Mouse (Mus musculus) cerebellum, adult 2 months (tissue): ENCODE data around the gene Txnrd2. TPM values are rescaled to one million over a fixed set of nuclear protein-coding genes. Genes with fewer than 3 reads are reported as not detected.
A peak's percentile ranks its signal among the peaks of the same experiment; 100 is the strongest.

Source experiments
- DNase-seq, 2 experiments: peaks; one replicate each; pipeline ENCODE4 v3.0.0; 2021
- H3K27ac ChIP-seq: fragments of 200-500 bp; 2 replicates; pipeline ENCODE4 v1.5.1; 2012; ENCODE audit warnings: low read length, control low read depth, inconsistent platforms; ENCODE audit not compliant: insufficient read depth
- H3K27me3 ChIP-seq: fragments of 200-500 bp; 2 replicates; pipeline ENCODE4 v1.6.1; 2012; ENCODE audit warnings: inconsistent platforms, mild to moderate bottlenecking, low read length, moderate library complexity; ENCODE audit not compliant: control insufficient read depth, insufficient read depth
- H3K4me1 ChIP-seq: fragments of 200-500 bp; 2 replicates; pipeline ENCODE4 v1.6.1; 2011; ENCODE audit warnings: low read length; ENCODE audit not compliant: control insufficient read depth, insufficient read depth
- H3K4me3 ChIP-seq: fragments of 200-500 bp; replicated peaks from 2 replicates; pipeline ENCODE3; 2011; ENCODE audit warnings: mild to moderate bottlenecking, low read depth, low read length, control low read depth; ENCODE audit not compliant: insufficient read depth
- CTCF ChIP-seq: fragments of 200-500 bp; IDR thresholded peaks from 2 replicates; pipeline ENCODE4 v1.5.1; 2011; ENCODE audit warnings: low read depth, mild to moderate bottlenecking, control low read depth, low read length, moderate library complexity, borderline replicate concordance; ENCODE audit not compliant: insufficient read depth
- POLR2A ChIP-seq: fragments of 200-500 bp; IDR thresholded peaks from 2 replicates; pipeline ENCODE4 v1.6.1; 2011; ENCODE audit warnings: low read length, control low read depth, borderline replicate concordance; ENCODE audit not compliant: insufficient read depth
- WGBS: fragments of 180-500 bp; shearing (Covaris S2); methylation state at CpG from one replicate; pipeline ENCODE4 v1.1.7; 2018; 5-methylcytosine and 5-hydroxymethylcytosine counted together
- polyA plus RNA-seq: library from polyadenylated mRNA; depleted of rRNA; stranded (reverse); fragments of >200 nt; gene quantifications from 2 replicates; pipeline ENCODE4 v1.2.3, GENCODE M21; 2012

Txnrd2 gene
- polyA plus RNA-seq, 1 experiment = 20.6 TPM

DNA sequence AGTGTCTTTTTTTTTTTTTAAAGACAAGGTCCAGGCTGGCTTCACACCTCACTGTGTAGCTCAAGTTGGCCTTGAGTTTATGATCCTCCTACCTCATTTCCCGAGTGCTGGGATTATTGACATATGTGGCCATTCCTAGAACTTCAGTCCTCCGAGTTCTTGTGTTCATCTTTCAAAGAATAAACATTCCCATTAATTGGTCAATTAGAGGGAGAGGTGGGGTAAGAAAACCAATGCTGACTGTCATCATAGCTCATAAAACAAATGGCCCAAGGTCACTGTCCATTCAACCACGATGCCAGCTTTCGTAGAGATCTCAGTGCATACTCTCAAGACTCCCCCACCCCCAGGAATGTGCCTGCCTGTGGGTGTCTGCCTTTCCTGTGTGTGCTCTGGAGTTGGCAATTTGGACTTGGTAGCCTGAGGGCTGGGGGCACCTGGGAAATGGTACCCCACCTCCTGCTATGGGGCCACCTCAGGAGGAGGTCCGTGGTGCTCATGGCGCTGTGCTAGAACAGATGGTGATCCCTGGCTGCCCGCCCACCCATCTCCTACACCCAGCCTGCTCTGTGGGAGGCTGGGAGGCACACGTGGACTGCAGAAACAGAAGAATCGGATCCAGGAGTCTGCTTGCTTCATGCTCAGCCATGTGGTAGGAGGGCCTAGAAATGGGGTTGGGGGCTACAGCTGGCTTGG lies 25.4 kb downstream of the Txnrd2 start:
- 27% methylated on average over 9 of the region's 9 CpGs for WGBS
- H3K4me3 ChIP-seq = no peak overlapping the region
- 0 out of 2 replicates have a peak overlapping the region, but pooled peaks have one; percentile 8 for H3K27ac ChIP-seq
- no peaks in the 10 kb centered on the region for H3K27me3 ChIP-seq
- peak; percentile 69 to 71 for DNase-seq
- H3K4me1 ChIP-seq = peaks cover 33% of the 10 kb centered on the region
- no peak for TF ChIP-seq POLR2A
- no peak for TF ChIP-seq CTCF

DNA sequence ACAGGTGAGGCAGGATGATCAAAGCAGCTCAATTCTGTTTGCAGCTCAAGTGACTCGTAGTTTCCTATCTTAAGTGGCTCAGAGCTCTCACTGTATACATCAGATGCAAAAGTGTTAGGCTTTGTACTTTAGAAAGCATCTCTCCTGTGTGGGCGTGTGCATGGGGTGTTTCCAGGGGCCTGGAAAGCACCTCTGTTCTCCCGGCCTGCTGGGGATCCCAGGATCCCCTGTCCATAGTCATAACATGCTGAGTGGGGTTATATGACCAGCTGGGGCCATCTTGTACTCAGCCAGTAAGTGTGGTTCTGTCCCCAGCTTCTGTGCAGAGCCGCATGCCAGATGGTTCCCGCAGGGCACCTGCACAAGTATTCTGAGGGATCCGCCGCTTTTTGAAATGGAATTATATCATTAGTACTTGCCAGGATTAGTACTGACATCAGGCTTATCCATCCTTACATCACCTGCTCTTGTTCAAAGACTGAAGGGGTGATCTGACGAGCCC lies 26.2 kb downstream of the Txnrd2 start:
- peaks cover 33% of the 10 kb centered on the region for H3K4me1 ChIP-seq
- TF ChIP-seq POLR2A (no peak), CTCF (no peak)
- H3K27me3 ChIP-seq = no peaks in the 10 kb centered on the region
- peak; percentile 40 to 47 for DNase-seq
- H3K4me3 ChIP-seq = no peak overlapping the region
- 0 out of 2 replicates have a peak overlapping the region, but pooled peaks have one; percentile 8 for H3K27ac ChIP-seq
- WGBS = 23% methylated on average over 8 of the region's 8 CpGs

DNA sequence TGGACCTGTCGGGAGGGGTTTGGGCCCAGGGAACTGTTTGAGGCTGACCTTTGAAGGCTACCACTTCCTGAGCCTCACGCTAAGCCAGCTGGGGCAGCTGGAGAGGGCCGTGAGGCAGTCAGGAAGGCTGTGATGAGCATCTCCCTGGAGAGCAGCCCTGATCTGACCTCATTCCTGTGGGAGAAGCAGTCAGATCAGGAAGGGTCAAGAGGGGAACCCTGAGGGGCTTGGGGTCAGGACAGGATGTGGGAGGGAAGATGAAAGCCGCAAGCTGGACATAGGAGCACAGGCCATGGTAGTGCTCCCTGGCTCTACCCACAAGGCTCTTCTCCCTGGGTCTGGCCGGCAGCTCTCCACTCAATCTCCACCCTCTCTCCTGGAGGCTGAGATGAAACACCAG lies 27.7 kb downstream of the Txnrd2 start:
- Histone ChIP-seq H3K27ac (no peak overlapping the region), H3K27me3 (no peaks in the 10 kb centered on the region), H3K4me1 (peaks cover 33% of the 10 kb centered on the region), H3K4me3 (no peak overlapping the region)
- TF ChIP-seq POLR2A = no peak
- TF ChIP-seq CTCF = no peak
- WGBS = 85% methylated on average over 5 of the region's 5 CpGs
- DNase-seq = no peak

DNA sequence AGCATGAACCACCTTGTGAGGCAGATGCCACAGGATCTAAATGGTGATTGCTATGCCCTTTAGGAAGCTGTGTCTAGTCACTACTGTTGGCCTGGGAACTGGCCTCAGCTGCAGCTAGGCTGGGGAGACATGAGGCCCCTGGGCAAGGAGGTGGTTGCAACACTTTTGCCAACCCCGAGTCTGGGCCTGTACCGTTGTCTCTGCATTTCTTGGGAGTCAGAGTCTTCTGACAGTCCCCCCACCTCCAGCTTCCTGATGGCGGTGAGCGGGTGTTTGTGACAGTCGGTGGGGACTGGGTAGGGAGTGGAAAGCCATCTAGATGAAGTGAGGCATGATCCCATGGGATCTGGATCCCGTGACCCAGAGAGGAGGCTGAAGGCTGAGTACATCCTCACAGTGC lies 29.2 kb downstream of the Txnrd2 start:
- no peak for DNase-seq
- peaks cover 33% of the 10 kb centered on the region for H3K4me1 ChIP-seq
- no peak for TF ChIP-seq CTCF
- no peak for TF ChIP-seq POLR2A
- no peak overlapping the region for H3K4me3 ChIP-seq
- H3K27ac ChIP-seq = no peak overlapping the region
- no peaks in the 10 kb centered on the region for H3K27me3 ChIP-seq
- WGBS = 63% methylated on average over 6 of the region's 6 CpGs

DNA sequence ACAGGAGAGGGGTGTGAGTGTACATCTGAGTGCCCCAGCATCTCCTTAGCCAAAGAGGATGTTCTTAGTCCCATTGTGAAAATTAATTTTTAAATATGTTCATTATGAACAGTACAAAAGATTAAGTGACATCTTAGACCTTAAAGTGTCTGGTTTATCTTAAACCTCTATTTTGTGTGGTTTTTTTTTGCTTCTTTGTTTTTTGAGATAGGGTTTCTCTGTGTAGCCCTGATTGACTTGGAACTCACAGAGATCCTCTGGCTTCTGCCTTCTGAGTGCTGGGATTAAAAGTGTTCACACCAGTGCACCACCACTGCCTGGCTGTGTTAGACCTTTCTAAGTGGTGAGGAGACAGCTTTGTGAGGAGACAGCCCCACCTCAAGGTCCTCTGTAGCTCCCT lies 32.5 kb downstream of the Txnrd2 start:
- no peak for DNase-seq
- no peak overlapping the region for H3K27ac ChIP-seq
- H3K4me3 ChIP-seq = no peak overlapping the region
- TF ChIP-seq POLR2A = no peak
- TF ChIP-seq CTCF = no peak
- peaks cover 3% of the 10 kb centered on the region; the same call in 1 of the 2 replicates for H3K4me1 ChIP-seq
- H3K27me3 ChIP-seq = no peaks in the 10 kb centered on the region

DNA sequence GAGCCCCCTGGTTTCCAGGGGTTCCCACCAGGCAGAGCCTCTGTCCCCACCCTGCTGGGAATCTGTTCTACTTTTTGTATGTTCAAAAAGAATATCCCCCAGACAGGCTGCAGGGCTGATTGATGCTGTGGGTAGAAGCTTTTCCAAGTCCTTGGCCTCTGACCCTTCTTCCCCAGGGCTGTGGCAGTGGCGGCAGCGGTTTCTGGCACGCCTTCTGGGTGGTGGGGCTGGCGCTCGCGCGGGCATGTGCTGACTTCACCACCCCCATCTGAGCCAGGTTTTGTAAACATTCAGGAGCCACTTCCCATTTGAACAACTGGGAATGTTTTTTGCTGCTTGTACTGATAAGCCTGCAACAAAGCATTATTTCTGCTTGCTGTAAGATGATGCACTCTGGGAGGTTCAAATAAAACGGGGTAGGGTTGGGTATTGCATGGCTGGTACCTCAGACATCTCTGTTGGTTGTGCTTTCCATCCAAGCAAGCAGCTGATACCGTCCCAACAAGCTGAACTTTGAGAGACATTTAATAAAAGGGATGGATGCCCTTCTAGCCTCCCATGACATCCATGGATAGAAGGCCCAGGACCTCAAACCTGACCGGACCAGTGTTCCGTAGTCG lies 33.3 kb downstream of the Txnrd2 start:
- Histone ChIP-seq H3K4me1 (no peaks in the 10 kb centered on the region), H3K27ac (no peak overlapping the region), H3K4me3 (no peak overlapping the region), H3K27me3 (no peaks in the 10 kb centered on the region)
- DNase-seq = no peak
- 53% methylated on average over 12 of the region's 12 CpGs for WGBS
- no peak for TF ChIP-seq POLR2A
- TF ChIP-seq CTCF = no peak

DNA sequence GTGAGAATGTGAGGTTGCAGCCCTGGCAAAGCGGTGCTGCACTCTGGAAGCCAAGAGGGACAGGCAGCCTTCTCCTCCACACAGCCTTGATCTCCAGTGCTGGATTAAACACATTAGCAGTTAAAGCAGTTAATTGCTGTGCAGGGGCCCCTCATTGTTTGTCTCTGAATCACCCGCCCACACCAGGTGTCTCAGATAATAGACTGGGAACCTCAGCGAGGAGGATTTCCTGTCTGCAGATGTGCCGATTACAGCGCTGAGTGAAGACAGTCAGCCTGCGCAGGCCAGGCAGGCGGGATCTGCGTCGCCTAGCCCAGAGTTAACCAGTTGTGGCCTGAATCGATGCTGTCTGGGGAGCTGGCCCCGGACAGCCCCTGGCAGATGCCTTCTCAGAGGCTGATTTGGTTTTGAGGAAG lies 33.8 kb downstream of the Txnrd2 start:
- no peaks in the 10 kb centered on the region for H3K4me1 ChIP-seq
- no peak overlapping the region for H3K4me3 ChIP-seq
- no peak for DNase-seq
- WGBS = 38% methylated on average over 11 of the region's 11 CpGs
- TF ChIP-seq CTCF (no peak), POLR2A (no peak)
- no peaks in the 10 kb centered on the region for H3K27me3 ChIP-seq
- H3K27ac ChIP-seq = no peak overlapping the region

DNA sequence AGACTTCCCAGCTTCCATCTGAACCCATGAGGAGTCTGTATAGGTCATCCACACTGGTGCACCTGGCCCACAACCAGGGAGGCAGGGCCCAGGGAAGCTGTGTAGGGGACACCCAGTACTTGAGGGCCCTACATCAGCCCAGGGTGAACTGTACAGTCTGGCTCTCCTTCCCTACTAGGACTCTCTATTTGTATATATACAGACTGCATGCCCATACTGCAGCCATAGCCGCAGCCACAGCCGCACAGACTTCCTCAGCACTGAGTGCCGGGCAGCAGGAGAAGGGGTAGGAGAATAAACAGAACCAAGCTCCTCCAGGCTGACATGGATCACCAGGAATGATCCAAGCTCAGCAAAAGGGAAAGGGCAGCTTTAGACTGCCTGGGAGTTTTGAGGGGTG lies 34.6 kb downstream of the Txnrd2 start:
- no peak for DNase-seq
- WGBS = 94% methylated on average over 3 of the region's 3 CpGs
- TF ChIP-seq CTCF (no peak), POLR2A (no peak)

More for the DNA sequence above, 34.6 kb downstream of the Txnrd2 start:
- H3K27me3 ChIP-seq = no peaks in the 10 kb centered on the region
- H3K27ac ChIP-seq = no peak overlapping the region
- H3K4me1 ChIP-seq = no peaks in the 10 kb centered on the region
- H3K4me3 ChIP-seq = no peak overlapping the region
